Mouse (Mus musculus) T-helper 1 cell (primary cell): ENCODE data around the gene Grasp.

Source experiments
- in situ Hi-C: fragments of 300-600 bp; cut with MboI, MseI; formaldehyde crosslinking; loops from one replicate; pipeline ENCODE4 v1.15.1; 2025; ENCODE audit warnings: high pct_unique_total_duplicates

The Grasp gene

GRCm38 (mm10) chr15:101194951-101195823, 28.8 kb upstream of the Grasp start:
- in situ Hi-C loops: no loop called here

DNA sequence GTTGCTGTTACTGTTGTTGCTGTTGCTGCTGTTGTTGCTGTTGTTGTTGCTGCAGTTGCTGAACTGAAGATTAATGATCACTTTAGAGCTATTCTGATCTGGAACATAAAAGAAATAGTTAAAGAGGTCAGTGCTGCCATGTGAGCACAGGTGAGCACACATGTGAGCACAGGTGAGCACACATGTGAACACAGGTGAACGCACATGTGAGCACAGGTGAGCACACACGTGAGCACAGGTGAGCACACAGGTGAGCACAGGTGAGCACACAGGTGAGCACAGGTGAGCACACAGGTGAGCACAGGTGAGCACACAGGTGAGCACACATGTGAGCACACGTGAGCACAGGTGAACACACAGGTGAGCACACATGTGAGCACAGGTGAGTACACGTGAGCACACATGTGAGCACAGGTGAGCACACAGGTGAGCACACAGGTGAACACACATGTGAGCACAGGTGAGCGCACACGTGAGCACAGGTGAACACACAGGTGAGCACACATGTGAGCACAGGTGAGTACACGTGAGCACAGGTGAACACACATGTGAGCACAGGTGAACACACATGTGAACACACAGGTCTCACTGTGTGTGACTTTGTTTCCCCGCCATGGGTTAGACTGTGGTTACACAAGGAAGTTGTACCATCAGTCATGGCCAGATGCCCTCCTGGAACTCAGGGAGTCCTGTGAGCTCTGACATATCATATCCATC, 27.8 kb upstream of the Grasp start:
- in situ Hi-C loops: no loop called here

DNA sequence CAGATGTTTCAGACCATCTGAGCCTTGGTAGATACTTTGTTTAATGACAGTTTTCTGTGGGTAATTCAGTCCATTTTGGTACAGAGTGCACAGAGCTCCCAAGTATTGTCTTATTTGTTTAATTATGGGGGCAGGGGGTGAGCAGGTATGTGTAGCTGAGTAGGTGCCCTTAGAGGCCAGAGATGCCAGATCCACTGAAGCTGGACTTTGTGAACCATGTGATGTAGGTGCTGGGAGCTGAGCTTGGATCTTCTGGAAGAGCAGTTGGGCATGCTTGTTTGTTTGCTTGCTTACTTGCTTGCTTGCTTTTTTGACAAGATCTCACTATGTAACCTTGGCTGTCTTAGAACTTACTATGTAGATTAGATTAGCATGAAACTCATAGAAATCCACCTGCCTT, 27.0 kb upstream of the Grasp start:
- in situ Hi-C loops: no loop called here

GRCm38 (mm10) chr15:101197497-101198179, 26.4 kb upstream of the Grasp start:
- in situ Hi-C loops: no loop called here

- in situ Hi-C loops: no loop called here
Observed at GRCm38 (mm10) chr15:101198218-101198617, 25.8 kb upstream of the Grasp start.

GRCm38 (mm10) chr15:101198850-101199249, 25.1 kb upstream of the Grasp start:
- in situ Hi-C loops: no loop called here

DNA sequence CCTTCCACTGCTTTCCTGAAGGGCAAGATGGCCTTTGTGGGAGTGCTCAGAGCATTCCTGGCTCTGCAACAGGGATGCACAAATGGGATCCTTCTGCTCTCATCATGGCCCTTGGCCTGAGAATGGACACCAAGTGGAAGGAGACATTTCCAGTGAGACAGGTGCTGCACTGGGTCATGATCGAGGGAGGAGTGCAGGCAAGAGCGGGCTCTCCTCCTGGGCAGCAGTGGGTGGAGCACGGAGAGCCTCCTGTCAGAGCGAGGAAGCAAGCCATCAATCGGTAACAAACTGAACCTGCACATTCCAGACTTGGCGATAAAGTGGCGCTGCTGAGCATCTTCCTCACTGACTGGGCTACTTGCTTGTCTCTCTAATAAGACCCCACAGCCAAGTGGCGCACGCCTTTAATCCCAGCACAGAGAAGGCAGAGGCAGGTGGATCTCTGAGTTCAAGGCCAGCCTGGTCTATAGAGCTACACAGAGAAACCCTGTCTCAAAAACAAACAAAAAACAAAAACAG, 23.2 kb upstream of the Grasp start:
- in situ Hi-C loops: no loop called here

DNA sequence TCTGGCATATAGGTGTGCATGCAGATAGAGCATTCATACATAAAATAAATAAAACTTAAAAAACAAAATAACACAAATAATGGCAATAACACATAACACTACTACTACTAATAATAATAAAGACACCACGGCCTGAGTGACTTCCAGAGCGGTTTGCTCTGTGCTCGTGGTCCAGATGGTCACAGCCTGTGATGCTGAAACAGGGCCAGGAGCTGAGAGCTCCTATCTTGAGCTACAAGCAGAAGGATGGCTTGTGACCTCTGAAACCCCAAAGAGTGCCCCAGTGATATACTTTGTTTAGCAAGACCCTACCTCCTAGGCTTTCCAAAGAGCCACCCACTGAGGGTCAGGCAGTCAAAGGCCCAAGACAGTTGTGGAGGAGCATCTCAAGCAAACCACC, 22.6 kb upstream of the Grasp start:
- in situ Hi-C loops: no loop called here

DNA sequence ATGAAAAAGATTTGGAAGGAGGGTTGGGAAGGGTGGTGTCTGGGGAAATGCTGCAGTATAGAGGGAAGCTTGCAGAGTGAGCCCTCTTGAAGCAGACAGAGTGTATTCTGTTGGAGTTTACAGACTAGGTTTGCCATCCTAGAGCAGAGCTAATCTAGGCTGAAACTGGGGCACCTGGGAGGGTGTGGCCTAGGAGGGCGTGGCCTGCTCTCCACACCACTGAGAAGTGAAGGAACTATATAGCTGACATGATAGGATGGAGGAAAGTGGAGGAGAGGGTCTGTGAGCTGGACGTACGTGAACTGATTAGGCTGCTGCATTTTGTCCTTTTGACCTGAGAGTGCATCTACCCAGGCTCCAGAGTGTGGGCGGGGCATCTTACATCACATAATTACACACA, 20.3 kb upstream of the Grasp start:
- in situ Hi-C loops: no loop called here

DNA sequence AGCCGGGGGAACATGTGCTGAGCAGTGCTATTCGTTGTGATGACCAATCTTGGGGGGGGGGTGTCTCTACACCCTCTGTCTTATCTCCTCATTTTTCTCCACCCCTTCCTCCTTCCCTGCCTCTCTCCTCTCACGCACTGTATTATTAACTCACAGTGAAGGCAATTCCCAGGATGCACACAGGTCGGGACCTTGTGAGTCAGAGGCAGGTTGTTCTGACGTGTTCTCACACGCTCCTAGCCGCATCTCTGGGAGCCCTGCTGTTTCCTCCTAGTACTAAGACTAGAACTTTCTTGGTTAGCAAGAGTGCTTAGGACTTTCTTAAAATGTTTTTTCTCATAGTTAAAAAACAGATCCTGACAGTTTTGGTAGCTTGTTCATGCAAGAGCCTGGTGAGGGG, 19.2 kb upstream of the Grasp start:
- in situ Hi-C loops: no loop called here

DNA sequence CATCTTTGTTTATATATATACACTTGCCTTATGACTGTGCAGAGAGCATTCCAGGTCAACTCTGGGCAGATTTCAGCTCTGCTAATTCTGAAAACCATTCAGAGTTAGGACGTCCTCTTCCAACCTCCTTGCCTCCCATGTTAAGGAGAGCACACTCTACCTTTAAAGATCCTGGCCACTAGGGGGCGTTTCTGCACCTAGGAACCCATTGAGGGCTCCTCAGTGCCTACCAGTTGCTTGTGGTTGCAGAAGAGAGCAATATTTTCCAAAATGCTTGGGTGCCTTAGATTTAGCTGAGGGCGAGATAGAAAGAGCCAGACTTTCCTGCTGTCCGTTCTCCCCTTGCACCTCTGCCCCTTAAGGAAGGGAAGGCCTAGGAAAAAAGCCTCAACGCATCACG, 13.8 kb upstream of the Grasp start:
- in situ Hi-C loops: no loop called here

DNA sequence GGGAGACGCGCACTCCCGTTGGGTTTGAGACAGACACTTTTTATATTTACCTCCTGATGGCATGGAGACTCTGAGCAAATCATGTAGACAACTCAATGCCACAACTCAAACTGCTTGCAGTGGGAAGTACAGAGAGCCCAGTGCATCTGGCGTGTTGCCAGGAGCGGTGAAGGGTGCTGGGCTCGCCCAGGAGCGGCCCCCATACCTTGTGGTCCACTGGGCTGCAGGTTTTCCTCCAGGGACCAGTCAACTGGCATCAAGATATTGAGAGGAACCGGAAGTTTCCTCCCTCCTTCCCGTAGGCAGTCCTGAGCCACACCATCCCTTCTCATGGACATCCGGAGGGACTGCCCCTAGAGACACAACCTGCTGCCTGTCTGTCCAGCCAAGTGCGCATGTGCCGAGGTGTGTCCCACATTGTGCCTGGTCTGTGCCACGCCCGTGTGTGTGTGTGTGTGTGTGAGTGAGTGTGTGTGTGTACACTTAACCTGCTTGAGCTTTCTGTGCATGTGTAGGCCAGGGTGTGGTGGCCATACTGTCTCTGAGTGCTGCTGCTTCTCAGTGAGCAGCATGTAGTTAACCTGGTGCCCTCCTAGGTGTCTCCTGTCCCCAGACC, 12.9 kb upstream of the Grasp start:
- in situ Hi-C loops: no loop called here

GRCm38 (mm10) chr15:101212435-101212834, 11.6 kb upstream of the Grasp start:
- in situ Hi-C loops: no loop called here

GRCm38 (mm10) chr15:101215136-101215535, 8.9 kb upstream of the Grasp start:
- in situ Hi-C loops: no loop called here

DNA sequence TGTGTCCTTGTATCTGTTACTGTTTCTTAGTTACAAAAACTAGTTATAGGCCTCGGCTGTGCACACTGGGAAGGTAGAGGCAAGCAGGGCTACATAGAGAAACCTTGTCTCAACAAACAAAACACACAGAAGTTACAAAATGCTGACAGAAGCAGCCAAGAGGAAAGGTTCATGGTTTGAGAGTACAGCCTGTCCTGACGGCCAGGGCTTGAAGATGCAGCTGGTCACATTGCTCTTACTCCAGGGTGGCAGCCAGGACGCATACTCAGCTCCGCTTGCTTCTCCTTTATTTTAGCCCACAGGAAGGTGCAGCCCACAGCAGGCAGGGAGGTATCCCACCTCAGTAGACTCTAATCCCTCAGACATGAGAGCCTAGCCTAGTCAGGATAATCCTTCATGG, 8.0 kb upstream of the Grasp start:
- in situ Hi-C loops: no loop called here

DNA sequence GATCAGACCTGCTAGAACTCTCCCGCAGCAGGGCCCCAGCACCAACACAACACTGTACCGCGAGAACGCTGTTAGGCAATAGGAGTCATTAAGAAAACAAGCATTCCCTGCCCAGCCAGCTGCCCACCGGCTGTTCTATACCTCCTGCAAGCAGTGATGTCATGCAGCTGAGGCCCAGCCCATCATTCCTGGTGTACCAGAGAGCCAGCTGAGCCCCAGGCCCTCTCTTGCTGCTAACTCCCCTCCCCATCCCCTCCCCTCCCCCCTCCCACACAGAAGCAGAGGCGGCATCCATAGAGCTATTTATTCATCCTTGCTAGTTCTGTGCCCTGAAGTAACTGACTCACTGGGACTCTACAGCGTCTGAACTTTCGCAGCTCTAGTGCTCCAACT, 3.1 kb upstream of the Grasp start:
- in situ Hi-C loops: no loop called here

DNA sequence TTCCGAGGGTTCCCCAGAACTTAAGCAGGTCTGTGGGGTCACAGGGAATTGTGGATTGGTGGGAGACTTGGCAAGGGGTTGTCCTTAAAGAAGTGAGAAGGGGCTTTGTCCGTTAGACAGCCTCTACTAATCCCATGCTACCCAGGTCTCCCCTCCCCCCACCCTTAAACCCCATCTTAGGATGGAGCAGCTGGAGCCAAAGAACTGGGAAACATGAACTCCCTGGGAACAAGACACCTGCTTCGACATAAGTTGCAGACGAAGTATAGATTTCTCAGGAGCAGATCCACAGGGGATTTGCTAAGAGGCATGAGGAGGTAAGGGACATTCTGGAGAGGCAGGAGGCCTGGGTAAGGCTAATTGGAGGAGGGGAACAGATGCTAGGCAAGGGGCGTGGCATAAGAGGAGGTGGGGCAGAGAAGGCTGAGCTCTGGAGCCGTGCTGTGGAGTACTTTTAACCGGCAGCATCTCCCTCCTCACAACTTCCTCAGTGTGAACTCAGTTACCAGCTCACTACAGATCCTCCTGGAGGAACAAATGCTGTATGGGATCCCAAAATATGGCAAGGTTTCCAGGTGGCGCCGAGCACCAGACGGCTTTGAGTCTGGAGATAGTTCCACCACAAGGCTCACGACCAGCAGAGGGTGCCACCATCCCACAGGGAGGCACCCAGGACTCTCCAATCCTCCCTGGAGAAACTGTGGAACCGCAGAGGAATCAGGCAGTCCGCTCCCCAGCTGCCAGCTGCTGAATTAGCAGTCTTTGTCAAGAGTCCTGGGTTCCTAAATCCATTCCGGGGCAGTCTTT, 2.5 kb upstream of the Grasp start:
- in situ Hi-C loops: no loop called here

- in situ Hi-C loops: no loop called here
Observed at GRCm38 (mm10) chr15:101222897-101223482, 998 bp upstream of the Grasp start.

- in situ Hi-C loops: no loop called here
Observed at GRCm38 (mm10) chr15:101223596-101223995, 392 bp upstream of the Grasp start.

DNA sequence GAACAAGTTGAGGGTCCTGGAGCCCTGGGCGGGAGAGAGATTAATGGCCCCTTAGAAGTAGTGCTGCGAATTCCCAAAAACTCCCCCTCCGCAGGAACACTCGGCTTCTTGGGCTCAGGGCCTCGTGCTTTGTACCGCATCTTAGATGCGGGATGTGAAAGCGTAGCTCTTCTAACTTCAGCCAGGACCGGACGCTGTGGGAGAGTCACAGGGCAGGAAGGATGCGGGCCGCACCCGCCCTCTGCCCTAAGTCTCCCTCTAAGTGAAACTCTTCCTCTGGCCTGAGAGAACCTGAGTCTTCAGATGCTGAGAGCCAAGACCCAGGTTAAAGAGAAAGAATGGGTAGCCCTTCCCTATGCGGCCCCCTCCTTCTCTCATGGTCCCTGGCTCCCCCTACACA, 989 bp downstream of the Grasp start:
- in situ Hi-C loops: no loop called here

- in situ Hi-C loops: no loop called here
Observed at GRCm38 (mm10) chr15:101227971-101228370, 4.0 kb downstream of the Grasp start.
